Mouse (Mus musculus): ENCODE measurements at regions not wholly inside any gene's neighbourhood (a gene's known extent, or its start where the extent isn't known, plus 50 kb on each side); places are given as distances from the start of the nearest gene placed in this dataset.

GRCm38 (mm10) chr13:101860704-101861103 lies 92.7 kb upstream of the Pik3r1 start:
- Histone ChIP-seq H3K4me1 (no peaks in the 10 kb centered on the region), H3K4me3 (no peak overlapping the region), H3K9me3 (no peaks in the 10 kb centered on the region), H3K9ac (no peak overlapping the region), H3K4me2 (replicated peaks) (no peak overlapping the region), H3K27me3 (replicated peaks) (no peaks in the 10 kb centered on the region), H3K36me3 (no peaks in the 10 kb centered on the region), H3K27ac (no peak overlapping the region)
- ATAC-seq (ENCODE audit: low FRiP score, low read depth): no peak
- 91% methylated on average over 4 of the region's 4 CpGs for WGBS

DNA sequence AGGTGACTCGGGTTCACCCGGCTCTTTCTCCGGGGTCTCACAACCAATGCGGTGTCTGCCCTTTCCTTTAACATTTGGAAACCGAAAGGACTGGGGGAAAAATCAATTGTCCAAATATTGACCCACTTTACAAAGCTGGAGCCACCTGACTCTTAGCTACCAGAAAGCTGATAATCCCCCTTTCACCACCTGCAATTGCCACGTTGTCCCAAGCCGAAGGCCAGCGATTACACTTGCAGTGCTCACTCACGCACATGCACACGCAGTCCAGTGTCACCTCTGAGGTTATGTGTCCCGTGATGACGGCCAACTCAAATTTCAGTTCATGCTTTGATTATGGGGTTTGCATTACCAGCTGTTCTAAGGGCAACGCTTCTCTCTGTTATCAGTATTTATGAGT lies 94.0 kb upstream of the Pik3r1 start:
- Histone ChIP-seq H3K27me3 (replicated peaks) (no peaks in the 10 kb centered on the region), H3K36me3 (no peaks in the 10 kb centered on the region), H3K9me3 (no peaks in the 10 kb centered on the region), H3K4me1 (no peaks in the 10 kb centered on the region), H3K4me3 (no peak overlapping the region), H3K27ac (no peak overlapping the region), H3K9ac (no peak overlapping the region), H3K4me2 (replicated peaks) (no peak overlapping the region)
- ATAC-seq (ENCODE audit: low FRiP score, low read depth): no peak
- 90% methylated on average over 13 of the region's 13 CpGs for WGBS

GRCm38 (mm10) chr13:101863015-101863414 lies 95.0 kb upstream of the Pik3r1 start:
- H3K4me1 ChIP-seq: no peaks in the 10 kb centered on the region
- WGBS: 92% methylated on average over 7 of the region's 7 CpGs
- H3K27me3 ChIP-seq (replicated peaks): no peaks in the 10 kb centered on the region
- no peaks in the 10 kb centered on the region for H3K36me3 ChIP-seq
- H3K9me3 ChIP-seq: no peaks in the 10 kb centered on the region
- H3K9ac ChIP-seq: no peak overlapping the region
- no peak overlapping the region for H3K4me2 ChIP-seq (replicated peaks)
- ATAC-seq (ENCODE audit: low FRiP score, low read depth): no peak
- H3K27ac ChIP-seq: no peak overlapping the region
- no peak overlapping the region for H3K4me3 ChIP-seq

- Histone ChIP-seq H3K4me1 (no peaks in the 10 kb centered on the region), H3K27me3 (replicated peaks) (no peaks in the 10 kb centered on the region), H3K9me3 (no peaks in the 10 kb centered on the region), H3K4me2 (replicated peaks) (no peak overlapping the region), H3K9ac (no peak overlapping the region), H3K36me3 (no peaks in the 10 kb centered on the region), H3K27ac (no peak overlapping the region), H3K4me3 (no peak overlapping the region)
- no peak for ATAC-seq (ENCODE audit: low FRiP score, low read depth)
- WGBS: 77% methylated on average over 2 of the region's 2 CpGs
These were observed 95.6 kb upstream of the Pik3r1 start for GRCm38 (mm10) chr13:101863602-101864001.

DNA sequence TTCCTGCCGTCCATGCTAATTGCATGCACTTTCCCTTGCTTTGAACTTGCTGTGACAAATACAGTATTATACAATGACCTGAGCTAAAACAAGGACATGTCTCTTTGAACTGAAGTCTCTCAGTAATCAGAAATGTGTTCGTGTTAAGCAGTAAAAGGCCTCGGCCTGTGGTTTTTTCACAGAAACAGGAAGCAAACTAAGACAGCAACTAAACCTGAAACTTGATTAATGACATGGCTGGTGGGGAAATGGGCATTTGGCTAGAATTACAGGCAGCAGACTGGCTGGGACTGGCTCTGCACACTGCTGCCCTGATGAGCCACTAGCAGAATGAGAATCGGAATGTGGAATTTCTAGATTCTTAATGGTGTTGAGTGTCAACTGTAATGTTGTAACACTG lies 98.8 kb upstream of the Pik3r1 start:
- WGBS: 62% methylated on average over 4 of the region's 4 CpGs

GRCm38 (mm10) chr13:101874761-101875160 lies 106.7 kb upstream of the Pik3r1 start:
- 96% methylated on average over 4 of the region's 4 CpGs for WGBS
- Histone ChIP-seq H3K27ac (no peak overlapping the region), H3K27me3 (replicated peaks) (no peaks in the 10 kb centered on the region), H3K9me3 (no peaks in the 10 kb centered on the region), H3K36me3 (no peaks in the 10 kb centered on the region), H3K9ac (no peak overlapping the region), H3K4me1 (no peaks in the 10 kb centered on the region), H3K4me3 (no peak overlapping the region), H3K4me2 (replicated peaks) (no peak overlapping the region)
- no peak for ATAC-seq (ENCODE audit: low FRiP score, low read depth)

More for the DNA sequence above, 98.8 kb upstream of the Pik3r1 start:
- H3K27ac ChIP-seq: no peak overlapping the region
- H3K9ac ChIP-seq: no peak overlapping the region
- no peak for ATAC-seq (ENCODE audit: low FRiP score, low read depth)
- no peaks in the 10 kb centered on the region for H3K9me3 ChIP-seq
- no peak overlapping the region for H3K4me3 ChIP-seq
- H3K4me2 ChIP-seq (replicated peaks): no peak overlapping the region
- no peaks in the 10 kb centered on the region for H3K36me3 ChIP-seq
- no peaks in the 10 kb centered on the region for H3K27me3 ChIP-seq (replicated peaks)
- no peaks in the 10 kb centered on the region for H3K4me1 ChIP-seq

GRCm38 (mm10) chr13:101876069-101876468 lies 108.1 kb upstream of the Pik3r1 start:
- Histone ChIP-seq H3K4me2 (replicated peaks) (no peak overlapping the region), H3K4me3 (no peak overlapping the region), H3K9me3 (no peaks in the 10 kb centered on the region), H3K4me1 (no peaks in the 10 kb centered on the region), H3K27me3 (replicated peaks) (no peaks in the 10 kb centered on the region), H3K27ac (no peak overlapping the region), H3K36me3 (no peaks in the 10 kb centered on the region), H3K9ac (no peak overlapping the region)
- WGBS: 95% methylated on average over 2 of the region's 2 CpGs
- ATAC-seq (ENCODE audit: low FRiP score, low read depth): no peak

DNA sequence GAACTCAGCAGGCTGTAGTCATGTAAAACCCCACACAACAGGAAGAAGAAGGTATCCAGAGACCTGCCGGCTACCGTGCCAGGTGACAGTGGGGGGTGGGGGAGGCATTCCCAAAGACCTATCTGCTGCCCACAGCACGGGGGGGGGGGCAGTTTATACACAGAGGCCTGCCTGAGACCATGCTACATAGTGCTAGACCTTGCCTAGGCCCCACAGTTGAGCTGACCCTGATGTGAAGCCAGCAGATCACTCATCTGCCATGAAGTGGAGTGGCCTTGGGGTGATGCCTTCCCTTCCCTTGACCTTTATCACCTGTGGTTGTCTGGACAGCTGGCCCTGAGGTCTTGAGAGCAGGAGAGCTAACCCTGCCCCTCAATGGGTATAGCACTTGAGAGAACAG lies 108.6 kb upstream of the Pik3r1 start:
- 77% methylated on average over 3 of the region's 3 CpGs for WGBS
- no peak for ATAC-seq (ENCODE audit: low FRiP score, low read depth)
- Histone ChIP-seq H3K36me3 (no peaks in the 10 kb centered on the region), H3K4me3 (no peak overlapping the region), H3K27ac (no peak overlapping the region), H3K27me3 (replicated peaks) (no peaks in the 10 kb centered on the region), H3K4me1 (no peaks in the 10 kb centered on the region), H3K9ac (no peak overlapping the region), H3K4me2 (replicated peaks) (no peak overlapping the region), H3K9me3 (no peaks in the 10 kb centered on the region)

GRCm38 (mm10) chr13:101878168-101878567 lies 110.2 kb upstream of the Pik3r1 start:
- H3K27ac ChIP-seq: no peak overlapping the region
- H3K4me2 ChIP-seq (replicated peaks): no peak overlapping the region
- no peak for ATAC-seq (ENCODE audit: low FRiP score, low read depth)
- H3K4me3 ChIP-seq: no peak overlapping the region
- H3K27me3 ChIP-seq (replicated peaks): no peaks in the 10 kb centered on the region
- no peak overlapping the region for H3K9ac ChIP-seq
- H3K4me1 ChIP-seq: no peaks in the 10 kb centered on the region
- H3K9me3 ChIP-seq: no peaks in the 10 kb centered on the region
- no peaks in the 10 kb centered on the region for H3K36me3 ChIP-seq

- 82% methylated on average over 8 of the region's 8 CpGs for WGBS
- H3K9me3 ChIP-seq: no peaks in the 10 kb centered on the region
- H3K9ac ChIP-seq: no peak overlapping the region
- no peak overlapping the region for H3K4me3 ChIP-seq
- no peaks in the 10 kb centered on the region for H3K27me3 ChIP-seq (replicated peaks)
- ATAC-seq (ENCODE audit: low FRiP score, low read depth): no peak
- no peak overlapping the region for H3K4me2 ChIP-seq (replicated peaks)
- H3K36me3 ChIP-seq: no peaks in the 10 kb centered on the region
- H3K27ac ChIP-seq: no peak overlapping the region
- no peaks in the 10 kb centered on the region for H3K4me1 ChIP-seq
These were observed 111.6 kb upstream of the Pik3r1 start for GRCm38 (mm10) chr13:101879561-101880081.

GRCm38 (mm10) chr13:101883177-101883576 lies 115.2 kb upstream of the Pik3r1 start:
- H3K9me3 ChIP-seq: no peaks in the 10 kb centered on the region
- H3K4me2 ChIP-seq (replicated peaks): no peak overlapping the region
- H3K36me3 ChIP-seq: no peaks in the 10 kb centered on the region
- no peaks in the 10 kb centered on the region for H3K27me3 ChIP-seq (replicated peaks)
- no peak overlapping the region for H3K27ac ChIP-seq
- H3K4me1 ChIP-seq: no peaks in the 10 kb centered on the region
- H3K4me3 ChIP-seq: no peak overlapping the region
- H3K9ac ChIP-seq: no peak overlapping the region
- no peak for ATAC-seq (ENCODE audit: low FRiP score, low read depth)

DNA sequence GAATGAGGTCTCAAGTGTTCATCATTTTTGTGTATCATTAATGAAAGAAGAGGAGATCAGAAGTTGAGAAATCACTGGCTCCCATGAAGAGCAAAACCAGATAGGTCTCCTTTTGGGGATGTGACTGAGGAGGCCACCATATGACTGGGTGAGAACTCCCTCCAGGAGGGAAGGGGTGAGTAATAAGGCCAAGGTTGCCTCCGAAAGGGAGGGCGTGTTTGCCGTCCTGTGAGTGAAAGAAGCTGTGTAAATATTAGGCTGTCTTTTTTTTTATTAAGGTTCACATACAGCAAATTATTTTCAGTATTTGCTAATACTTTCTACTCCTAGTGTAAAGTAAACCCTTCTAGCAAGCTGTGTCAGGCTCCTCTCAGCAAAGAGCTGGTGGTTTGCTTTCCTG lies 116.7 kb upstream of the Pik3r1 start:
- no peak for ATAC-seq (ENCODE audit: low FRiP score, low read depth)
- Histone ChIP-seq H3K27me3 (replicated peaks) (no peaks in the 10 kb centered on the region), H3K27ac (no peak overlapping the region), H3K36me3 (no peaks in the 10 kb centered on the region), H3K4me3 (no peak overlapping the region), H3K9me3 (no peaks in the 10 kb centered on the region), H3K4me2 (replicated peaks) (no peak overlapping the region), H3K9ac (no peak overlapping the region), H3K4me1 (no peaks in the 10 kb centered on the region)
- 82% methylated on average over 3 of the region's 3 CpGs for whole genome bisulfite sequencing

DNA sequence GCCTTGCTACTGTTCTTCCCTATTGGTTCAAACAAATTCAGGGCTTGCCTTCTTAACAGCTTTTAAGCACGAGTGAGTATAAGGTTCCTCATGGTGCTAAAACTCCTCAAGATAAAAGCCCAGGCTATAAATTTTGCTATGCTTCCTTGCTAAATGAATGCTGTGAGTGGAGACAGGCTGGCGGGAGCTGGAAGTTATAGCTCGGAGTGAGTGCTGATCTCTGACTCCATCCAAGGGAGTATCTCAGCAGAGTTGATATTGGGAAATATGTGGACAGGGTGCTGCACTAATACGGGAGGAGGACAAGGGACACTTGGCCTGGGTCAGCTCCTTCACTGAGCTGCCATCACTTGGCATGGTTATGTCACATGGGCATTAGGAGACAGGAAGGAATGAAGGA lies 123.5 kb upstream of the Pik3r1 start:
- 67% methylated on average over 4 of the region's 4 CpGs for WGBS
- no peak overlapping the region for H3K4me3 ChIP-seq
- H3K27me3 ChIP-seq (replicated peaks): no peaks in the 10 kb centered on the region
- H3K4me1 ChIP-seq: no peaks in the 10 kb centered on the region
- no peaks in the 10 kb centered on the region for H3K9me3 ChIP-seq
- no peak for ATAC-seq (ENCODE audit: low FRiP score, low read depth)
- no peak overlapping the region for H3K27ac ChIP-seq
- no peaks in the 10 kb centered on the region for H3K36me3 ChIP-seq
- no peak overlapping the region for H3K9ac ChIP-seq
- H3K4me2 ChIP-seq (replicated peaks): no peak overlapping the region
